Mouse (Mus musculus): ENCODE data around the gene Ccdc88b. TPM values are rescaled to one million over a fixed set of nuclear protein-coding genes. Genes with fewer than 3 reads are reported as not detected.

Gene Ccdc88b
- polyA plus RNA-seq, 1 experiment from 2014 or later: 2.8 TPM

DNA sequence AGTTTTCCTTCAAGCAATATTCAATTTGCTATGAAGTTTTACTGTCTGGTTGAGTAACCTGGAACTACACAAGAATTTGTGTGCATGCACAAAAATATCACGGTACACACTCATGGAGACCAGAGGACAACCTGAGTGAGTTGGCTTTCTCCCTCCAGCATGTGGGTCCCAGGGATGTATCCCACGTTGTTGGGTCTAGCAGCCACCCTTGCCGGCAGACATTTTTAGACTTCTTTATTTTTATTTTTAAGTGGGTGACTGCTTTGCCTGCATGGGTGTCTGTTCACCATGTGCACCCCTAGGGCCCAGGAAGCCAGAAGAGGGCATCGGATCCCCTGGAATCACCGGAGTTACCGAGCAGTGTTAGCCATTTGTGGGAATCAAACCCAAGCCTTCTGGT, 32.6 kb downstream of the Ccdc88b start:
- H3K36me3 ChIP-seq (ENCODE audit: control insufficient read depth, insufficient read depth): no peaks in the 10 kb centered on the region
- H3K9me3 ChIP-seq (replicated peaks; ENCODE audit: control insufficient read depth, low read length): no peaks in the 10 kb centered on the region
- H3K9ac ChIP-seq (ENCODE audit: low read depth, low read length): no peak overlapping the region
- ATAC-seq (ENCODE audit: low read depth): no peak
- H3K4me1 ChIP-seq (ENCODE audit: control insufficient read depth, low read depth, low read length): no peaks in the 10 kb centered on the region
- WGBS (ENCODE audit: insufficient replicate concordance): 64% methylated on average over 6 of the region's 6 CpGs
- H3K27ac ChIP-seq (ENCODE audit: low read length): no peak overlapping the region
- no peak overlapping the region for H3K4me3 ChIP-seq (ENCODE audit: low read depth, low read length)
- H3K27me3 ChIP-seq (ENCODE audit: control insufficient read depth, insufficient read depth, low read depth, low read length): peaks cover 15% of the 10 kb centered on the region
- no peak overlapping the region for H3K4me2 ChIP-seq (ENCODE audit: low read depth, low read length)

DNA sequence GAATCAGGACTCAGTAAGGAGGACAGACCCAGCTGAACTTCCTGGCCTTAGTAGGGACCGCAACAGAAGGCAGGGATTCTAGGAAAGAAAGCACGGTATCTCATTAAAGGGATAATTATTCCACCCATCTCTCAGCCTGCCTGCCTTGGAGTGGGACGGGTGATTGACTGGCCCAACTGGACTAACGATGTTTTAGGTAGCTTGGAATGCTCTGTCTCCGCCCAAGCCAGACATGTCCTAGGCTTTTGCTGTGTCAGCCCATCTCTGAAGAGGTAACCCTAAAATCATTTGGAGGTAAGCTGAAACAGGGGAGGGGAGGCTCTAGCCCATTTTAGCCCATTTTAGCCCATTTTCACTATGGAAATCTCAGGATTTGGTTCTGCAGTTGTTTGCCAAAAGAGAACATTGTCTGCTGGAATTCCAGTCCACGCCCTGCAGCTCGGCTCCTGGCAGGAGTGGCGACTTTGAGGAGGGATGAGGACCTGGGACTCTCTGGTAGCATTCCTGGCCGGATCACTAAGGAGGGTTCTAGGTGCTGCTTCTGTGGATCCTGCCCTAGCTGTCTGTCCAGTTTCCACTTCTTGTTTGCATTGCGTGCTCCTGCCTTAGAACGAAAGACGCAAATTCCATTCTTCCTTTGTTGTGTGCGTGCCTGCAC, 37.3 kb downstream of the Ccdc88b start:
- no peak overlapping the region for H3K4me2 ChIP-seq (ENCODE audit: low read depth, low read length)
- 66% methylated on average over 13 of the region's 13 CpGs for WGBS (ENCODE audit: insufficient replicate concordance)
- no peak overlapping the region for H3K4me3 ChIP-seq (ENCODE audit: low read depth, low read length)
- no peaks in the 10 kb centered on the region for H3K27me3 ChIP-seq (ENCODE audit: control insufficient read depth, insufficient read depth, low read depth, low read length)
- ATAC-seq (ENCODE audit: low read depth): no peak
- no peaks in the 10 kb centered on the region for H3K4me1 ChIP-seq (ENCODE audit: control insufficient read depth, low read depth, low read length)
- H3K36me3 ChIP-seq (ENCODE audit: control insufficient read depth, insufficient read depth): no peaks in the 10 kb centered on the region
- no peak overlapping the region for H3K27ac ChIP-seq (ENCODE audit: low read length)
- no peak overlapping the region for H3K9ac ChIP-seq (ENCODE audit: low read depth, low read length)
- no peaks in the 10 kb centered on the region for H3K9me3 ChIP-seq (replicated peaks; ENCODE audit: control insufficient read depth, low read length)

DNA sequence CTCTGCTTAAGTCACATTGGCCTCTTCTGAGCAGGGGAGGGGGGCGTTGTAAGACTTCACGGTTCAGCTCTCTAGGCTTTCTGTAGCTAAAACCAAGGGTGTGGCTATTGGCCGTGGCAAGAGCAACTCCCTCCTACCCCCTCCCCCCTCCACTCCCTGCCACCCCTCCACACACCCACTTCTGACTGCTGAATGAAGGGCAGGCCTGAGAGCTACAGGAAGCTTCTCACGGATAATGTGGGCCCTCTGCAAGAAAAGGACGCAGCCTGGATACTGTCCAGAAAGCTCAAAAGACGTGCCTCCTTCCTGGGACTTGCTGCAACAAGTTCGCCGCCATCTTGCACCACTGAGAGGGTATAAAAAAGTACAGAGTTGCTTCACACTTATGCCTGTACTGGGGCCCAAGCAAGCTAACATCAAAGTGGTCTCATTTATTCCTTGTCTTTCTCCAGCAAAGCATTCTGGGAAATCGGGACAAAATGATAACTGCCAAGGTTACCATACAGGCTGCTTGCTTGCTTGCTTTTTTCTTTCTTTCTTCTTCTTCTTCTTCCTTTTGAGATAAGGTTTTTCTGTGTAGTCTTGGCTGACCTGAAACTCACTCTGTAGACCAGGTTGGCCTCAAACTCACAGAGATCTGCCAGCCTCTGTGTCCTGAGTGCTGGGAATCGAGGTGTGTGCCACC, 38.7 kb downstream of the Ccdc88b start:
- H3K4me1 ChIP-seq (ENCODE audit: control insufficient read depth, low read depth, low read length): no peaks in the 10 kb centered on the region
- WGBS (ENCODE audit: insufficient replicate concordance): 30% methylated on average over 10 of the region's 10 CpGs
- H3K27me3 ChIP-seq (ENCODE audit: control insufficient read depth, insufficient read depth, low read depth, low read length): no peaks in the 10 kb centered on the region
- no peak for ATAC-seq (ENCODE audit: low read depth)
- no peak overlapping the region for H3K4me3 ChIP-seq (ENCODE audit: low read depth, low read length)
- H3K27ac ChIP-seq (ENCODE audit: low read length): no peak overlapping the region
- no peaks in the 10 kb centered on the region for H3K9me3 ChIP-seq (replicated peaks; ENCODE audit: control insufficient read depth, low read length)
- H3K4me2 ChIP-seq (ENCODE audit: low read depth, low read length): no peak overlapping the region
- no peaks in the 10 kb centered on the region for H3K36me3 ChIP-seq (ENCODE audit: control insufficient read depth, insufficient read depth)
- no peak overlapping the region for H3K9ac ChIP-seq (ENCODE audit: low read depth, low read length)

DNA sequence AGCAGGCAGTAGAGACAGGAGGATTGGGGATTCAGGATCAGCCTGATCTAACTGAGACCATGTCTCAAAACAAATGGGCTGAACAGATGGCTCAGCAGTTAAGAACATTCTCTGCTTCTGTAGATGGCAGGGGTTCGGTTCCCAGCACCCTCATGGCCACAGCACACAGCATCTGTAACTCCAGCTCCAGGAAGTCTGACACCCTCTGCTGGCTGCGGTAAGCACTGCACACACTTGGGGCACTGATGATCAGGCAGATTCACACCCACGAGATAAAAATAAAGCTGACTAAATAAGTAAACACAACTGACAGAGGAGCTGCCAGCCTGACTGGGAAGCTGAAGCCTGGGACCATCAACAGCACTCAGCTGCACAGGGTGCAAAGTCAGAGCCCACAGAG, 43.1 kb downstream of the Ccdc88b start:
- Histone ChIP-seq H3K4me2 (ENCODE audit: low read depth, low read length) (no peak overlapping the region), H3K27me3 (ENCODE audit: control insufficient read depth, insufficient read depth, low read depth, low read length) (no peaks in the 10 kb centered on the region), H3K4me3 (ENCODE audit: low read depth, low read length) (no peak overlapping the region), H3K9ac (ENCODE audit: low read depth, low read length) (no peak overlapping the region), H3K36me3 (ENCODE audit: control insufficient read depth, insufficient read depth) (no peaks in the 10 kb centered on the region), H3K4me1 (ENCODE audit: control insufficient read depth, low read depth, low read length) (no peaks in the 10 kb centered on the region), H3K9me3 (replicated peaks; ENCODE audit: control insufficient read depth, low read length) (no peaks in the 10 kb centered on the region), H3K27ac (ENCODE audit: low read length) (no peak overlapping the region)
- 59% methylated on average over 3 of the region's 3 CpGs for WGBS (ENCODE audit: insufficient replicate concordance)
- no peak for ATAC-seq (ENCODE audit: low read depth)

DNA sequence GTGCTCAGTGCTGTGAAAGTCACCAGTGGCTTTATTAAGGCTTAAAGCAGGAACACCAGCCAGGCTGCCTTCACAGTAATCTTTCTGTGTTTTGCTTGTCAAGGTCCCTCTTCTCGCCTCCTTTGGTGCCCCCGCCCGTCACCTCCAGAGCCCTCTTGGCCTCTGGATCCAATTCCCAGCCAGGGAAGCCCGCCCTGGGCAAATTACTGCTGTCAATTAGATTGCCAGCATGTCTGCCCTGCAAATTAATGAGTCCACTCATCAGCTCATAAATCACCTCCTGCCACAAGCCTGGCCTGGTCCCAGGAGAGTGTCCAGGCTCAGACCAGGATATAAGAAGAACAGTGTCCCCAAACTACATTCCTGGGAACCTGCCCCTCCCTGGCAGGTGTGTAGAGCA, 43.6 kb downstream of the Ccdc88b start:
- no peak for ATAC-seq (ENCODE audit: low read depth)

More for the DNA sequence above, 43.6 kb downstream of the Ccdc88b start:
- no peaks in the 10 kb centered on the region for H3K36me3 ChIP-seq (ENCODE audit: control insufficient read depth, insufficient read depth)
- H3K4me2 ChIP-seq (ENCODE audit: low read depth, low read length): no peak overlapping the region
- 52% methylated on average over 4 of the region's 4 CpGs for WGBS (ENCODE audit: insufficient replicate concordance)
- no peak overlapping the region for H3K4me3 ChIP-seq (ENCODE audit: low read depth, low read length)
- H3K9ac ChIP-seq (ENCODE audit: low read depth, low read length): no peak overlapping the region
- H3K4me1 ChIP-seq (ENCODE audit: control insufficient read depth, low read depth, low read length): no peaks in the 10 kb centered on the region
- H3K27ac ChIP-seq (ENCODE audit: low read length): no peak overlapping the region
- no peaks in the 10 kb centered on the region for H3K9me3 ChIP-seq (replicated peaks; ENCODE audit: control insufficient read depth, low read length)
- no peaks in the 10 kb centered on the region for H3K27me3 ChIP-seq (ENCODE audit: control insufficient read depth, insufficient read depth, low read depth, low read length)

Small RNA genes within 50 kb of the gene (microRNA-seq; reads per million reads assigned to microRNA genes)
- not detected for gene Mir5046

Other genes with a start within 250 kb of the Ccdc88b start
- 5.0 and 5.5 TPM in 2 replicates for gene Rps6ka4, start 17.6 kb downstream of the Ccdc88b start, polyA plus RNA-seq (2015; fragmentation: Nextera tagmentation; extraction: Ambion mirVana)
- gene Trmt112, start 51.5 kb upstream of the Ccdc88b start, polyA plus RNA-seq (2015; fragmentation: Nextera tagmentation; extraction: Ambion mirVana): 57.3 and 62.3 TPM in 2 replicates
- 140 and 161 TPM in 2 replicates for gene Prdx5, start 51.9 kb upstream of the Ccdc88b start, polyA plus RNA-seq (2015; fragmentation: Nextera tagmentation; extraction: Ambion mirVana)
- 3.6 and 4.8 TPM in 2 replicates for gene Esrra, start 63.6 kb upstream of the Ccdc88b start, polyA plus RNA-seq (2015; fragmentation: Nextera tagmentation; extraction: Ambion mirVana)
- gene Catsperz, start 67.2 kb upstream of the Ccdc88b start, polyA plus RNA-seq (2015; fragmentation: Nextera tagmentation; extraction: Ambion mirVana): 0.16 and 0.50 TPM in 2 replicates
- 0.04 and 0.11 TPM in 2 replicates for gene Kcnk4, start 76.3 kb upstream of the Ccdc88b start, polyA plus RNA-seq (2015; fragmentation: Nextera tagmentation; extraction: Ambion mirVana)
- 24.8 and 25.2 TPM in 2 replicates for gene Bad, start 83.7 kb upstream of the Ccdc88b start, polyA plus RNA-seq (2015; fragmentation: Nextera tagmentation; extraction: Ambion mirVana)
- 5.2 and 5.3 TPM in 2 replicates for gene Gpr137, start 84.3 kb upstream of the Ccdc88b start, polyA plus RNA-seq (2015; fragmentation: Nextera tagmentation; extraction: Ambion mirVana)
- 15.9 and 17.4 TPM in 2 replicates for gene Ppp1r14b, start 116.8 kb upstream of the Ccdc88b start, polyA plus RNA-seq (2015; fragmentation: Nextera tagmentation; extraction: Ambion mirVana)
- 4.8 and 6.6 TPM in 2 replicates for gene Plcb3, start 118.3 kb upstream of the Ccdc88b start, polyA plus RNA-seq (2015; fragmentation: Nextera tagmentation; extraction: Ambion mirVana)
- 91.1 and 101 TPM in 2 replicates for gene Fkbp2, start 122.3 kb upstream of the Ccdc88b start, polyA plus RNA-seq (2015; fragmentation: Nextera tagmentation; extraction: Ambion mirVana)
- 7.7 and 10.5 TPM in 2 replicates for gene Vegfb, start 129.4 kb upstream of the Ccdc88b start, polyA plus RNA-seq (2015; fragmentation: Nextera tagmentation; extraction: Ambion mirVana)
- gene Dnajc4, start 134.4 kb upstream of the Ccdc88b start, polyA plus RNA-seq (2015; fragmentation: Nextera tagmentation; extraction: Ambion mirVana): 9.9 and 10.5 TPM in 2 replicates
- 10.1 and 10.5 TPM in 2 replicates for gene Nudt22, start 137.9 kb upstream of the Ccdc88b start, polyA plus RNA-seq (2015; fragmentation: Nextera tagmentation; extraction: Ambion mirVana)
- 1.6 and 2.5 TPM in 2 replicates for gene Trpt1, start 137.9 kb upstream of the Ccdc88b start, polyA plus RNA-seq (2015; fragmentation: Nextera tagmentation; extraction: Ambion mirVana)
- 103 and 105 TPM in 2 replicates for gene Fermt3, start 161.3 kb upstream of the Ccdc88b start, polyA plus RNA-seq (2015; fragmentation: Nextera tagmentation; extraction: Ambion mirVana)
- 103 and 104 TPM in 2 replicates for gene Stip1, start 181.8 kb upstream of the Ccdc88b start, polyA plus RNA-seq (2015; fragmentation: Nextera tagmentation; extraction: Ambion mirVana)
- gene Macrod1, start 198.6 kb upstream of the Ccdc88b start, polyA plus RNA-seq (2015; fragmentation: Nextera tagmentation; extraction: Ambion mirVana): 4.6 and 5.8 TPM in 2 replicates
- gene Flrt1, start 247.5 kb upstream of the Ccdc88b start, polyA plus RNA-seq (2015; fragmentation: Nextera tagmentation; extraction: Ambion mirVana): 0.09 and 0.19 TPM in 2 replicates

Measured in liver, embryonic 16.5 days (tissue).